Comparison of ENCODE assay signal across 13 mouse cellular contexts in the genomic region with DNA sequence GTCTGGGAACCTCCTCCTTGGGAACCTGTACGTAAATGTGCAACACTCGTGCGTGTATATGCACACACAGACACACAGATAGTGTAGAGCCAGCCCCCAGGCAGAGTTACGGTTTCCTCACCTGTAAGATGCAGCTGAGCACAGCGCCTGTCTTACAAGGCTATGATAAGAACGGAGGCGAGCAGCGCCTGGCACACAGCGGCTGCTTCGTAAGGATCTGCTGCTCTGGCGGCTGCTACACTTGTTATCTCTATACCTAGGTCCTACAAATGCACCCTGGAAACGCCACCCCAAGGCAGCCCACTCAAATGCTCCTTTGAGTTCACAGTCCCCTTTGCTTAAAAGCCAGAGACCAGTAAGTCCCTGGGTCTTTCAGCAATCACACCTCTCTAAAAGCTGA.
"Had no signal": no experiment of that assay in that cellular context is flagged by ENCODE, and none has a peak within 500 bp of the region (broad histone marks: within the 10 kb centered on the region; RNA-seq: fewer than 3 reads in every experiment).

No protein-coding gene starts in this region.

- H3K27me3 ChIP-seq: intestine, embryonic 15.5 days; limb, embryonic 13.5 days had no signal

- H3K4me1 ChIP-seq: intestine, embryonic 15.5 days; limb, embryonic 13.5 days had no signal

- ATAC-seq: intestine, embryonic 15.5 days; midbrain, embryonic 16.5 days had no signal

- H3K9me3 ChIP-seq: intestine, embryonic 15.5 days; limb, embryonic 13.5 days had no signal

- DNase-seq: kidney, adult 18-20 months; kidney, postnatal 10 days; kidney, postnatal 4 days; left cerebral cortex, postnatal 4 days; lung, adult 18-20 months; lung, postnatal 36 days; right cerebral cortex, adult 18-20 months; right cerebral cortex, postnatal 25 days; thymus, postnatal 4 days had no signal

- H3K4me2 ChIP-seq: intestine, embryonic 15.5 days; limb, embryonic 13.5 days; midbrain, embryonic 11.5 days had no signal

- H3K4me3 ChIP-seq: intestine, embryonic 15.5 days; limb, embryonic 13.5 days had no signal

- H3K9ac ChIP-seq: intestine, embryonic 15.5 days; limb, embryonic 13.5 days had no signal

- H3K27ac ChIP-seq: intestine, embryonic 15.5 days; limb, embryonic 13.5 days had no signal
